Mouse (Mus musculus): Measurements from ENCODE around the gene Zfp507. TPM values are rescaled to one million over a fixed set of nuclear protein-coding genes. Genes with fewer than 3 reads are reported as not detected.

The Zfp507 gene
- polyA plus RNA-seq, 1 experiment from 2014 or later = 8.7 TPM

DNA sequence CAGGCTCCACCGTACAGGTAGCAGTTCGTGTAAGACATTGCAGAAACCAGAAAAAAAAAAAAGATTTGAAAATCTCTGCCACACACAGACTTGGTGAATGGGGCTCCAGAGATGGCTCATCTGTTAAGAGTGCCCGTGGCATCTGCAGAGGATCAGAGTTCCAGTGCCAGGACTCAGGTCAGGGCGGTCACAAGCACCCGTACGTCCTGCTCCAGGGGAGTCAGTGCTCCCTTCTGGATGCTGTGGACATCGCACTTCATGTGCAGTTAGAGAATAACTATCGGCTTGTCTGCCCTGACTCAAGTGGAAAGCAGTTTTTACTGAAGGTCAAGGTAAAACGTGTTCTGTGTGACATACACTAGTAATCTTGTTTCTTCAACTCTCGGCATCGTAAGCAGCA, 38.3 kb downstream of the Zfp507 start:
- H3K27ac ChIP-seq (ENCODE audit: low read length) = no peak overlapping the region
- no peaks in the 10 kb centered on the region; the same call in 1 of the 2 replicates for H3K9me3 ChIP-seq (replicated peaks; ENCODE audit: control insufficient read depth, low read length)
- no peaks in the 10 kb centered on the region for H3K4me1 ChIP-seq (ENCODE audit: control insufficient read depth, insufficient read depth, low read length)
- ATAC-seq (replicated peaks; ENCODE audit: extremely low read depth, insufficient read depth, low FRiP score) = no peak
- no peak overlapping the region for H3K4me3 ChIP-seq (ENCODE audit: low read length)
- H3K4me2 ChIP-seq (ENCODE audit: low read depth, low read length) = no peak overlapping the region
- no peaks in the 10 kb centered on the region for H3K27me3 ChIP-seq (ENCODE audit: control insufficient read depth, insufficient read depth, low read length)
- H3K36me3 ChIP-seq (ENCODE audit: control insufficient read depth, insufficient read depth) = no peaks in the 10 kb centered on the region
- WGBS = 85% methylated on average over 11 of the region's 11 CpGs
- H3K9ac ChIP-seq (ENCODE audit: low read length) = no peak overlapping the region

DNA sequence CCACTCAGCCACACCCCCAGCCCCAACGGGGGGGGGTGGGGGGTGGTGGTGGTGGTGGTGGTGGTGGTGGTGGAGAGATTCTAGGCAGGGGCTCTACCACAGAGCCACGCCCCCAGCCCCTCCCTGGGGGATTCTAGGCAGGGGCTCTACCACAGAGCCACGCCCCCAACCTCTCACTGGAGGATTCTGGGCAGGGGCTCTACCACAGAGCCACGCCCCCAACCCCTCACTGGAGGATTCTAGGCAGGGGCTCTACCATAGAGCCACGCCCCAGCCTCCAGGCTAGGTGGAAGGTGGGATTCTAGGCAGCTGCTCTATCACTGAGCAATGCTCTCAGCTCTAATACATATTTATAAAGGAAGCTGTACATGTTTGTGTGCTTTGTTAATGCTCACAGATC, 41.0 kb downstream of the Zfp507 start:
- ATAC-seq (replicated peaks; ENCODE audit: extremely low read depth, insufficient read depth, low FRiP score) = no peak
- H3K36me3 ChIP-seq (ENCODE audit: control insufficient read depth, insufficient read depth) = no peaks in the 10 kb centered on the region
- H3K27ac ChIP-seq (ENCODE audit: low read length) = no peak overlapping the region
- no peak overlapping the region for H3K4me3 ChIP-seq (ENCODE audit: low read length)
- H3K4me2 ChIP-seq (ENCODE audit: low read depth, low read length) = no peak overlapping the region
- 59% methylated on average over 5 of the region's 5 CpGs for whole genome bisulfite sequencing
- no peak overlapping the region for H3K9ac ChIP-seq (ENCODE audit: low read length)
- H3K27me3 ChIP-seq (ENCODE audit: control insufficient read depth, insufficient read depth, low read length) = no peaks in the 10 kb centered on the region; the same call in 1 of the 2 replicates
- no peaks in the 10 kb centered on the region for H3K4me1 ChIP-seq (ENCODE audit: control insufficient read depth, insufficient read depth, low read length)
- no peaks in the 10 kb centered on the region; the same call in 1 of the 2 replicates for H3K9me3 ChIP-seq (replicated peaks; ENCODE audit: control insufficient read depth, low read length)

DNA sequence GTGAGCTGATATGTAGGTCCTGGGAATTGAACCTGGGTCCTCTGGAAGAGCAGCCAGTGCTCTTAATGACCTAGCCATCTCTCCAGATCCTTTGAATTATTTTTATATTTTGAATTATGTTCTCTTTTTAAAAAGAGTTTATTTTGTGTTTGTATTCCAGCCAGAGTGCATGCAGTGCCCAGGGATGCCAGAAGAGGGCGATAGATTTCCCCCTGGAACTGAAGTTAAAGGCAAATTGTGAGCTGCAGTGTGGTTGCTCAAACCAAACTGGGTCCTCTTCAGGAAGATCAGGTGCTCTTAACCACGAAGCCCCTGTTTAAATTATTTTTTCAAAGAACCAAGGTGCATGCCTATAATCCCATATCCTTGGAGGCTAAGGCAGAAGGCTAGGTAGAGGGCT, 43.2 kb downstream of the Zfp507 start:
- no peaks in the 10 kb centered on the region; the same call in 1 of the 2 replicates for H3K27me3 ChIP-seq (ENCODE audit: control insufficient read depth, insufficient read depth, low read length)
- no peak overlapping the region for H3K9ac ChIP-seq (ENCODE audit: low read length)
- no peak for ATAC-seq (replicated peaks; ENCODE audit: extremely low read depth, insufficient read depth, low FRiP score)
- no peaks in the 10 kb centered on the region; the same call in 1 of the 2 replicates for H3K9me3 ChIP-seq (replicated peaks; ENCODE audit: control insufficient read depth, low read length)
- no peak overlapping the region for H3K27ac ChIP-seq (ENCODE audit: low read length)
- no peaks in the 10 kb centered on the region for H3K36me3 ChIP-seq (ENCODE audit: control insufficient read depth, insufficient read depth)
- H3K4me1 ChIP-seq (ENCODE audit: control insufficient read depth, insufficient read depth, low read length) = peaks cover 3% of the 10 kb centered on the region; the same call in 1 of the 2 replicates
- no peak overlapping the region for H3K4me3 ChIP-seq (ENCODE audit: low read length)
- 17% methylated on average over 2 of the region's 2 CpGs for WGBS
- H3K4me2 ChIP-seq (ENCODE audit: low read depth, low read length) = no peak overlapping the region

DNA sequence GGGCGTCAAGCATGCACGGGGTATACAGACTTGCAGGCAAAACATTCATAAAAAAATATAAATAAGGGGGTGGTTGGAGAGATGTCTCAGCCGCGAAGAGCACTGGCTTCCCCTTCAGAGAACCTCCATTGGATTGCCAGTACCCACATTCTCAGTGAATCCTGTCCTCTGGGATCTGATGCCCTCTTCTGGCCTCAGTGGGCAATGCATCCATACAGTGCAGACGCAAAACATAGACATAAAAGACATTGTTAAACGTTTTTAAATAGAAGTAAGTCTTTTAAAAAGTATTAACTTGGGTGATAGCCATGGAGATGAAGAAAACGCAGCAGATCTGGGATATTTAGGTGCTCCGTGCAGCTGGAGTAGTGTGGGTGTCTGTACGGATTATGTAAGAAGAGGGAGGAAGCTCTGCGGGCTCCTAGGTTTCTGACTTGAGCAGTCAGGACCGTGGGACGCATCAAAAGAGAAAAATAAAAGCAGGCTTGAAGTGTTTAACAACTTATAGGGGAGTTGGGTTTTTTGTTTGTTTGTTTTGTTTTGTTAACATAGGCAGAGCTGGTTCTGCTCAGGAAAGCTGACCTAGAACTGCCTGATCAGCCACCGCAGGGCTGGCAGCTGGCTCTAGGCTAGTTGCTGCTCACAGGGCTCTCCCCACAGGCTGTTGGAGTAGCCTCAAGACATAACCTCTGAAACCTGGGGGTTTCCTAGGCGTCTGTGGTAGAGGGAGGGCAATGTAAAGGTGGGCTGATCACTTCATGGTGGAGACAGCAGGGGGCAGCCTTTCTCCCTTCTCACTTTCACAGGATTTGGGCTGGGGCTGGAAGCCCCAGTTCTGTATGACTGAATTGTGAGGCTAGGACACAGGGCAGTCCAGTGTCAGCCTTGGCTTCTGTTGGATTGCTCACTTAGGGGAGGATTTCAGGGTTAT, 46.0 kb downstream of the Zfp507 start:
- no peak overlapping the region for H3K9ac ChIP-seq (ENCODE audit: low read length)
- H3K9me3 ChIP-seq (replicated peaks; ENCODE audit: control insufficient read depth, low read length) = no peaks in the 10 kb centered on the region; the same call in 1 of the 2 replicates
- H3K27ac ChIP-seq (ENCODE audit: low read length) = no peak overlapping the region
- no peaks in the 10 kb centered on the region for H3K36me3 ChIP-seq (ENCODE audit: control insufficient read depth, insufficient read depth)
- H3K4me1 ChIP-seq (ENCODE audit: control insufficient read depth, insufficient read depth, low read length) = peaks cover 4% of the 10 kb centered on the region; the same call in 1 of the 2 replicates
- H3K4me2 ChIP-seq (ENCODE audit: low read depth, low read length) = no peak overlapping the region
- H3K4me3 ChIP-seq (ENCODE audit: low read length) = no peak overlapping the region
- ATAC-seq (replicated peaks; ENCODE audit: extremely low read depth, insufficient read depth, low FRiP score) = no peak
- H3K27me3 ChIP-seq (ENCODE audit: control insufficient read depth, insufficient read depth, low read length) = no peaks in the 10 kb centered on the region; the same call in 1 of the 2 replicates
- WGBS = 33% methylated on average over 14 of the region's 14 CpGs

DNA sequence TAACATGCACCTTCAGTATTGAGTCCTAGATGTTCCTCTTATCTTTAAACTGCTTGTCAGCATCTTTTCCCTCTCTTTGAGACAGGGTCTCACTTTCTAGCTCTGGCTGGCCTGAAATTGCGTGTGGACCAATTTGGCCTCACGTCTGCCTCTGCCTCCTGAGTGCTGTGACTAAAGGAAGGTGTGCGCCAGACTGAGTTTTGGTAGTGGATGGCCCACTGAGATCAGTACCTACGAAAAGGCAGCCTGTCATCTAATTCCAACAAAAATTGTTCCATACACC, 48.0 kb downstream of the Zfp507 start:
- Histone ChIP-seq H3K9me3 (replicated peaks; ENCODE audit: control insufficient read depth, low read length) (no peaks in the 10 kb centered on the region; the same call in 1 of the 2 replicates), H3K4me2 (ENCODE audit: low read depth, low read length) (peak overlapping the region; percentile 100), H3K27ac (ENCODE audit: low read length) (peak overlapping the region; percentile 57), H3K9ac (ENCODE audit: low read length) (peak overlapping the region; percentile 87), H3K4me3 (ENCODE audit: low read length) (peak overlapping the region; percentile 95), H3K36me3 (ENCODE audit: control insufficient read depth, insufficient read depth) (no peaks in the 10 kb centered on the region), H3K27me3 (ENCODE audit: control insufficient read depth, insufficient read depth, low read length) (no peaks in the 10 kb centered on the region; the same call in 1 of the 2 replicates), H3K4me1 (ENCODE audit: control insufficient read depth, insufficient read depth, low read length) (peaks cover 4% of the 10 kb centered on the region; the same call in 1 of the 2 replicates)
- WGBS = 66% methylated on average over 4 of the region's 4 CpGs
- no peak for ATAC-seq (replicated peaks; ENCODE audit: extremely low read depth, insufficient read depth, low FRiP score)

DNA sequence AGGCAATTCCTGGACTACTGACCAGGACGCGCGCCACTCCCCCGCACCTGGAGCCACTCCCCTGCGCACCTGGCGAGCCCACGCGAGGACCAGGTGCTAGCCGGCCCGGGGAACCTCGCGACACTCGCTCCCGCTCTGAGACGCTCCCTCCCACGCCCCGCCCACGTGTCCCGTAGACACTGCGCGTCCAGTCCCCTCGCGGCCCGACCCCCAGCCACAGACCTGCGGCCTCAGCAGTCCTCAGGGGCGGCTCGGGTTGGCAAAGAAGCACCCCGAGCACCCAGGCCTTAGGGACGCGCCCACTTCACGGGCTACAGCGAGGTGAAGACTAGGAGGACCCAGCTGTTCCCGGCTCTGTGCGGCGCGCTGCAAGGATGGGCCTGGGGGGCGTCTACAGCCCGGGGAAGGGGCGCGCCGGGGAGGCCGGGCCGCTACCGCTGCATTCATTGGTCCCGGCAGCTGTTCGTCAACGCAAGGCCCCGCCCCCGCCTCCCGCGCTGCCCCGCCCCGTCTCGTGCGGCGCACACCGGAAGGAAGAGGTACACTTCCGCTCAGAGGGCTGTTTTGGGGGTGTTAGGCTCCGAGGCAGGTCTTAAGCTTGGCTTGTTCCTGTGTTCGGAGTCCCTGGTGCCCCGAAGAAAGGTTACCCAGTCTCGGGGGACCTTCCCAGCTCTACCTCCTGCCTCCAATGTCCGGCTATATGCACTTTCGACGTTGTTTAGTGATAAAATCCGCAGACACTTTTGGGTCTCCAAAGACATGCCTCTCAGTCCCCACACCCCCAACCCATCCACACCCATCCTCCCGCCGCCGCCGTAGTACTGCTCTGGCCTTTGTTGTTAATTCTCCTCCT, 48.5 kb downstream of the Zfp507 start, which contains the start of gene Dpy19l3:
TSS of gene Dpy19l3 (minus strand) at position 422 of the 853 bp plus-strand sequence.
- under 1% methylated on average over 69 of the region's 70 CpGs for WGBS
- H3K4me2 ChIP-seq (ENCODE audit: low read depth, low read length) = peak within 1 kb of the TSS; percentile 100
- no peaks in the 10 kb centered on the region; the same call in 1 of the 2 replicates for H3K27me3 ChIP-seq (ENCODE audit: control insufficient read depth, insufficient read depth, low read length)
- H3K9me3 ChIP-seq (replicated peaks; ENCODE audit: control insufficient read depth, low read length) = no peaks in the 10 kb centered on the region; the same call in 1 of the 2 replicates
- peak; percentile 96 for ATAC-seq (replicated peaks; ENCODE audit: extremely low read depth, insufficient read depth, low FRiP score)
- peak within 1 kb of the TSS; percentile 57 for H3K27ac ChIP-seq (ENCODE audit: low read length)
- peak within 1 kb of the TSS; percentile 87 for H3K9ac ChIP-seq (ENCODE audit: low read length)
- H3K36me3 ChIP-seq (ENCODE audit: control insufficient read depth, insufficient read depth) = peaks cover 5% of the 10 kb centered on the region; the same call in 1 of the 2 replicates
- peaks cover 4% of the 10 kb centered on the region; the same call in 1 of the 2 replicates for H3K4me1 ChIP-seq (ENCODE audit: control insufficient read depth, insufficient read depth, low read length)
- peak within 1 kb of the TSS; percentile 95 for H3K4me3 ChIP-seq (ENCODE audit: low read length)

- no peak for ATAC-seq (replicated peaks; ENCODE audit: extremely low read depth, insufficient read depth, low FRiP score)
- Histone ChIP-seq H3K9ac (ENCODE audit: low read length) (peak overlapping the region; percentile 87), H3K27me3 (ENCODE audit: control insufficient read depth, insufficient read depth, low read length) (no peaks in the 10 kb centered on the region; the same call in 1 of the 2 replicates), H3K27ac (ENCODE audit: low read length) (0 out of 2 replicates have a peak overlapping the region, but pooled peaks have one; percentile 31), H3K4me1 (ENCODE audit: control insufficient read depth, insufficient read depth, low read length) (peaks cover 4% of the 10 kb centered on the region; the same call in 1 of the 2 replicates), H3K36me3 (ENCODE audit: control insufficient read depth, insufficient read depth) (peaks cover 7% of the 10 kb centered on the region), H3K4me2 (ENCODE audit: low read depth, low read length) (peak overlapping the region; percentile 100), H3K4me3 (ENCODE audit: low read length) (peak overlapping the region; percentile 95), H3K9me3 (replicated peaks; ENCODE audit: control insufficient read depth, low read length) (no peaks in the 10 kb centered on the region; the same call in 1 of the 2 replicates)
- WGBS = 7% methylated on average over 15 of the region's 15 CpGs
Measured at GRCm38 (mm10) chr7:35753319-35754032, 49.3 kb downstream of the Zfp507 start.

GRCm38 (mm10) chr7:35750873-35751272, 51.9 kb downstream of the Zfp507 start:
- H3K27me3 ChIP-seq (ENCODE audit: control insufficient read depth, insufficient read depth, low read length) = no peaks in the 10 kb centered on the region
- no peak for ATAC-seq (replicated peaks; ENCODE audit: extremely low read depth, insufficient read depth, low FRiP score)

More at GRCm38 (mm10) chr7:35750873-35751272, 51.9 kb downstream of the Zfp507 start:
- no peak overlapping the region for H3K4me2 ChIP-seq (ENCODE audit: low read depth, low read length)
- H3K27ac ChIP-seq (ENCODE audit: low read length) = no peak overlapping the region
- H3K4me1 ChIP-seq (ENCODE audit: control insufficient read depth, insufficient read depth, low read length) = peaks cover 4% of the 10 kb centered on the region; the same call in 1 of the 2 replicates
- WGBS = 86% methylated on average over 9 of the region's 9 CpGs
- H3K9me3 ChIP-seq (replicated peaks; ENCODE audit: control insufficient read depth, low read length) = peaks cover 2% of the 10 kb centered on the region; the same call in 1 of the 2 replicates
- no peak overlapping the region for H3K9ac ChIP-seq (ENCODE audit: low read length)
- H3K4me3 ChIP-seq (ENCODE audit: low read length) = no peak overlapping the region
- peaks cover 15% of the 10 kb centered on the region for H3K36me3 ChIP-seq (ENCODE audit: control insufficient read depth, insufficient read depth)
